Mouse (Mus musculus): ENCODE data around the gene Nlrc5. TPM values are rescaled to one million over a fixed set of nuclear protein-coding genes. Genes with fewer than 3 reads are reported as not detected.
"Not testable (repeated sequence)": the region's sequence is repeated elsewhere in the genome, so short reads cannot be mapped to it uniquely, and the experiment has no call there.

The Nlrc5 gene
- total and polyA plus RNA-seq, 3 experiments, result 0.03 TPM; not detected in 2

DNA sequence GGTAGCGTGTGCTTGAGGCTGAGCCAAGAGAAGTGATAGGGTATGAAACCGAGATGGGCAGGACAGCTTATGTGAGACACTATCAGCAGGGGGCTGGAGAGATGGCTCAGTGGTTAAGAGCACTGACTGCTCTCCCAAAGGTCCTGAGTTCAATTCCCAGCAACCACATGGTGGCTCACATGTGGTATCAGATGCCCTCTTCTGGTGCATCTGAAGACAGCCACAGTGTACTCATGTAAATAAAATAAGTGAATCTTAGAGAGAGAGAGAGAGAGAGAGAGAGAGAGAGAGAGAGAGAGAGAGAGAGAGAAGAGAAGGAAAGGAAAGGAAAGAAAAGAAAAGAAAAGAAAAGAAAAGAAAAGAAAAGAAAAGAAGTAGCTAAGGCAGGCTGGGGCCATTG is 34.2 kb upstream of the Nlrc5 start:
- not testable (repeated sequence) for DNase-seq (ENCODE audit: low read depth, low spot score); H3K27ac ChIP-seq (ENCODE audit: control insufficient read depth, low read depth, low read length); H3K9me3 ChIP-seq (replicated peaks; ENCODE audit: insufficient read depth, low read length); H3K4me3 ChIP-seq (ENCODE audit: control insufficient read depth in 1 of 2, insufficient read depth in 1 of 2, low read depth in 2 of 2, low read length in 2 of 2); H3K27me3 ChIP-seq (ENCODE audit: control insufficient read depth in 1 of 2, insufficient read depth in 2 of 2, low read length in 2 of 2); H3K9ac ChIP-seq (ENCODE audit: control insufficient read depth, low read depth, low read length, poor library complexity, severe bottlenecking); H3K36me3 ChIP-seq (ENCODE audit: control insufficient read depth in 1 of 2, insufficient read depth in 2 of 2, low read length in 2 of 2); H3K79me2 ChIP-seq (ENCODE audit: control insufficient read depth, insufficient read depth, low read length, poor library complexity); H3K4me1 ChIP-seq (ENCODE audit: control insufficient read depth in 1 of 2, insufficient read depth in 2 of 2, low read length in 2 of 2)
- TF ChIP-seq SMC3 (IDR thresholded peaks at IDR 0.05; ENCODE audit: low read depth, low read length), result peak; percentile 37
- peak; percentile 17 for TF ChIP-seq RAD21 (IDR thresholded peaks at IDR 0.05; ENCODE audit: low read depth, low read length)
- peak; percentile 43; the same call in 1 of the 2 replicates for TF ChIP-seq TBP (IDR thresholded peaks at IDR 0.05; ENCODE audit: low read depth, low read length)
- TF ChIP-seq CTCF (IDR thresholded peaks at IDR 0.05 in 2 of 3, conservative IDR thresholded peaks at IDR 0.05 in 1 of 3; ENCODE audit: control insufficient read depth in 1 of 3, insufficient read depth in 1 of 3, low read depth in 2 of 3, low read length in 3 of 3, poor library complexity in 1 of 3, severe bottlenecking in 1 of 3), result peak in 1 of 3 experiments; percentile 28; a peak in 2 of 6 replicates

DNA sequence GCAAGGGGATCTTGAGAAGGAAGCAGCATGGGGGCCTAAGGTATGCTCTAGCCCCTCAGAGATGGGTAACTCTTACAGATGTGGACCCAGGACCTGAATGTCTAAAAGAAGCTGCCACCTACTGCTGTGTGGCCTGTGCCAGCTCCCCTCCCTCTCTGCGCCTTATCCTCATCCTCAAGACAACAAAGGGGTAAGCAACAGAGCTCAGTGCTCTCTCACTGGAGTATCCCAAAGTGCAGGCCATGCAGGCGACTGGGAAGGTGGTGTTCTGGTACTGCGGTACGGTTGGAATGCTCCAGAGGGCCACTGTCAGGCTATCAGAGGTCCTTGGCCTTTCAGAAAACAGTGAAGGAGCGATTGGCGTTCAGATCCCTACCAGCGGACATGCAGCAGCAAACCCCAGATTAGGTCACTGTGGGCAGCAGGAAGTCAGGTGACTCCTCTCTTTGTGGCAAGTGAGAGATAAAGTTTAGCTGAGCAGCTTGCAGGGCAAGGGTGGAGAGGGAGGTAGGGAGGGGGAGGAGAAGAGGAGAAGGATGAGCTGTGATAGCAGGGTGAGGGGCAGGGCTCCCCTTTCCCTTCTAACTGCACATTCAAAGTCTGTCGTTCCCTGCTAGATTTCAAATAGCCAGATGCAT is 25.6 kb upstream of the Nlrc5 start:
- Histone ChIP-seq H3K4me3 (ENCODE audit: control insufficient read depth in 1 of 2, insufficient read depth in 1 of 2, low read depth in 2 of 2, low read length in 2 of 2) (peak overlapping the region in 1 of 2 experiments; percentile 13; a peak in 1 of 4 replicates), H3K4me1 (ENCODE audit: control insufficient read depth in 1 of 2, insufficient read depth in 2 of 2, low read length in 2 of 2) (peaks cover 2 to 16% of the 10 kb centered on the region in 2 experiments; a peak in 3 of 4 replicates), H3K79me2 (ENCODE audit: control insufficient read depth, insufficient read depth, low read length, poor library complexity) (no peaks in the 10 kb centered on the region), H3K36me3 (ENCODE audit: control insufficient read depth in 1 of 2, insufficient read depth in 2 of 2, low read length in 2 of 2) (peaks cover 0 to 12% of the 10 kb centered on the region in 2 experiments; a peak in 2 of 4 replicates), H3K27ac (ENCODE audit: control insufficient read depth, low read depth, low read length) (no peak overlapping the region), H3K27me3 (ENCODE audit: control insufficient read depth in 1 of 2, insufficient read depth in 2 of 2, low read length in 2 of 2) (no peaks in the 10 kb centered on the region), H3K9ac (ENCODE audit: control insufficient read depth, low read depth, low read length, poor library complexity, severe bottlenecking) (peak overlapping the region; percentile 24; the same call in 1 of the 2 replicates), H3K9me3 (replicated peaks; ENCODE audit: insufficient read depth, low read length) (no peaks in the 10 kb centered on the region)
- peak; percentile 58 for DNase-seq (ENCODE audit: low read depth, low spot score)
- TF ChIP-seq USF2 (IDR thresholded peaks at IDR 0.05; ENCODE audit: borderline replicate concordance in 1 of 2, insufficient read depth in 1 of 2, low read depth in 1 of 2, low read length in 2 of 2) (0 out of 4 replicates have a peak, but pooled peaks of 1 of the 2 experiments have one; percentile 36), ZNF384 (IDR thresholded peaks at IDR 0.05; ENCODE audit: low read depth, low read length) (no peak), TAL1 (IDR thresholded peaks at IDR 0.05; ENCODE audit: low read length) (peak; percentile 47), KAT2A (conservative IDR thresholded peaks at IDR 0.05; ENCODE audit: low read depth, low read length) (no peak), MEF2A (IDR thresholded peaks at IDR 0.05; ENCODE audit: extremely low read depth, insufficient replicate concordance, low read depth, low read length, poor library complexity, severe bottlenecking) (no peak), MXI1 (IDR thresholded peaks at IDR 0.05; ENCODE audit: low read depth, low read length) (no peak), MAX (IDR thresholded peaks at IDR 0.05; ENCODE audit: low read length) (no peak), TBP (IDR thresholded peaks at IDR 0.05; ENCODE audit: low read depth, low read length) (no peak), NRF1 (IDR thresholded peaks at IDR 0.05; ENCODE audit: insufficient read depth, low read depth, low read length, poor library complexity, severe bottlenecking) (no peak), ETS1 (IDR thresholded peaks at IDR 0.05; ENCODE audit: low read depth, low read length) (peak; percentile 81), MAZ (IDR thresholded peaks at IDR 0.05; ENCODE audit: low read depth, low read length) (peak; percentile 43; the same call in 1 of the 2 replicates), NELFE (IDR thresholded peaks at IDR 0.05; ENCODE audit: low read depth, low read length) (no peak), ZC3H11A (IDR thresholded peaks at IDR 0.05; ENCODE audit: low read depth, low read length) (no peak), GATA1 (IDR thresholded peaks at IDR 0.05; ENCODE audit: low read depth, low read length) (peak; percentile 70), HCFC1 (IDR thresholded peaks at IDR 0.05; ENCODE audit: low read depth, low read length) (0 out of 2 replicates have a peak, but pooled peaks have one; percentile 36), TCF12 (IDR thresholded peaks at IDR 0.05; ENCODE audit: low read depth, low read length) (peak; percentile 78), ZMIZ1 (IDR thresholded peaks at IDR 0.05; ENCODE audit: low read depth, low read length) (no peak), JUND (IDR thresholded peaks at IDR 0.05; ENCODE audit: low read depth, low read length) (no peak), ELF1 (IDR thresholded peaks at IDR 0.05; ENCODE audit: low read depth, low read length) (0 out of 2 replicates have a peak, but pooled peaks have one; percentile 30), SMC3 (IDR thresholded peaks at IDR 0.05; ENCODE audit: low read depth, low read length) (no peak), BHLHE40 (IDR thresholded peaks at IDR 0.05; ENCODE audit: borderline replicate concordance, low read depth, low read length) (peak; percentile 96), RAD21 (IDR thresholded peaks at IDR 0.05; ENCODE audit: low read depth, low read length) (no peak), EP300 (IDR thresholded peaks at IDR 0.05; ENCODE audit: low read depth in 1 of 2, low read length in 2 of 2) (peak in 1 of 2 experiments; percentile 79; a peak in 3 of 4 replicates), MYC (IDR thresholded peaks at IDR 0.05; ENCODE audit: low read depth, low read length) (0 out of 2 replicates have a peak, but pooled peaks have one; percentile 28), SIN3A (IDR thresholded peaks at IDR 0.05; ENCODE audit: low read length) (0 out of 2 replicates have a peak, but pooled peaks have one; percentile 30), RCOR1 (IDR thresholded peaks at IDR 0.05; ENCODE audit: low read depth, low read length) (peak; percentile 68), UBTF (IDR thresholded peaks at IDR 0.05; ENCODE audit: borderline replicate concordance, insufficient read depth, low read depth, low read length) (no peak)
